Mouse (Mus musculus): ENCODE measurements at regions not wholly inside any gene's neighbourhood (a gene's known extent, or its start where the extent isn't known, plus 50 kb on each side); places are given as distances from the start of the nearest gene placed in this dataset.

DNA sequence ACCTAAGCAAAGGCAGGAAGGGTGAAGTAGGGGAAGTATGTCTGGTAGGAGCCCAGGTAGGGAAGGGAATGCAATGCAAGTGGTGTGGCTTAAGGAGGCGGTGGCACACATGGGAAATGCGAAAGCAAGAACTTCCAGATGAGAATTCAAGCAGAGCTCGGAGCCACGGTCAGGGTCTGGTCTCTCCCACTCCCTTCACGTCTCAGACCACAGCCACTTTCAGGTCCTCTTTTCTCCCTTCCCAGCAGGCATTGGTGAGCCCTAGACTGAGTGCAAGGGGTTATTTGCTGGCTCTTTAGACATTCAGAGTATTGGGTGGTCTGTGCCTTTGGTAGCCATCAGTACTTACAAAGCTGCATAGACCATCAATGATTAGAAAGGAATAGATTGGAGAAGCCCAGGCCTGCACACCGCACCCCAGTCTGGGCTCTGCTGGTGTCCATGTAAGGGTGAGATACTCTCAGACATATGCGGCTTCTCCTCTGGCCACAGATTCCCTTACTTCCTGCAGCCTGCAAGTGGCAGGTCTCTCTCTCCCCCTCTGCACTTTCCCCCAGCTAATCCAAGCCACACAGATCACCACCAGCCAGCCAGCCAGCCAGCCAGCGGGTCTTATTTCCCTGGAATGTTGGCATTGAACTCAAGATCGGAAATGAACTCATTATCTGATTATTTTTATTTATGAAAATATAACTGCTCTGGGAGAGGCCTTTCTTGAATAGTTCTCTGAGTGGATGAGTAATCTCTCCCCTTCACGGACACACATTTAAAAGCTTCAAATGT lies 113.6 kb downstream of the Zfp36l2 start:
- WGBS (ENCODE audit: insufficient replicate concordance) = 37% methylated on average over 10 of the region's 10 CpGs
- H3K36me3 ChIP-seq (replicated peaks; ENCODE audit: control insufficient read depth, insufficient read depth, low read depth) = no peaks in the 10 kb centered on the region
- H3K4me3 ChIP-seq (ENCODE audit: insufficient read depth in 1 of 2, low read depth in 2 of 2, low read length in 2 of 2) = no peak overlapping the region
- TF ChIP-seq CTCF (IDR thresholded peaks at IDR 0.05; ENCODE audit: low read depth) (no peak), EP300 (IDR thresholded peaks at IDR 0.05; ENCODE audit: low read depth) (no peak)
- ATAC-seq (ENCODE audit: insufficient read depth) (no peak), DNase-seq (ENCODE audit: low read depth in 3 of 3, low spot score in 3 of 3) (no peak)
- H3K27ac ChIP-seq = no peak overlapping the region
- H3K9ac ChIP-seq (replicated peaks) = no peak overlapping the region
- H3K4me2 ChIP-seq (ENCODE audit: low read depth) = no peak overlapping the region
- no peaks in the 10 kb centered on the region; a peak in 1 of 4 replicates for H3K4me1 ChIP-seq (replicated peaks; ENCODE audit: control insufficient read depth in 2 of 2, insufficient read depth in 2 of 2, low read length in 1 of 2)
- H3K27me3 ChIP-seq (ENCODE audit: control insufficient read depth, insufficient read depth, low read length) = no peaks in the 10 kb centered on the region
- H3K9me3 ChIP-seq (ENCODE audit: control insufficient read depth, low read length) = no peaks in the 10 kb centered on the region

DNA sequence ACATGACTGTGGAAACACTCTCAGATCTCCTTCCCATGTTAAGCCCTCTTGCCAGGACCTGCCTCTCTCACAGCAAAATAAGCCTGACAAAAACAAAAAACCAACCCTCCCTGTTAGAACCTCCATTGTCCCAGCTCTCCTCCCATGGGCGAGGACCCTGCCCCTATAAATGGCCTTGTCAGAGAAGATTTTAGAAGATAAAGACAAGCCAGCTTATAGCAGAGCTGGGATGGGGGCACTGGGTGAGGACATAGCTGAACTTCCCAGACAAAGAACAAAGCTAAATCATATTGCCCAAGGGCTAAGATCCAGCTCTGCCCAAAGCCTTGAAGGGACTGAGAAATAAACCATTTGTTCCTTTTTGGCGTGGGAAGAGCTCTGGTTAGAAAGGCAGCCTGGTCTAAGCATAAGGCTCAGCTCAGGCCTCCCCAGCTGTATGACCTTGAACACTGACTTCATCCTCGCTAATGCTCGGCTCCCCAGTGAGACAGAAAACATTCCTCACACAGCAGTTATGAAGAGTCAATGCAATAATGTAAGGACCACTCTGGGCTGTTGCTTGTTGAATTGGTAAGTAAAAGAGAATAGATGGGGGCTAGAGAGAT lies 115.2 kb downstream of the Zfp36l2 start:
- ATAC-seq (ENCODE audit: insufficient read depth) = no peak
- H3K27ac ChIP-seq = no peak overlapping the region
- DNase-seq (ENCODE audit: low read depth in 3 of 3, low spot score in 3 of 3) = no peak

DNA sequence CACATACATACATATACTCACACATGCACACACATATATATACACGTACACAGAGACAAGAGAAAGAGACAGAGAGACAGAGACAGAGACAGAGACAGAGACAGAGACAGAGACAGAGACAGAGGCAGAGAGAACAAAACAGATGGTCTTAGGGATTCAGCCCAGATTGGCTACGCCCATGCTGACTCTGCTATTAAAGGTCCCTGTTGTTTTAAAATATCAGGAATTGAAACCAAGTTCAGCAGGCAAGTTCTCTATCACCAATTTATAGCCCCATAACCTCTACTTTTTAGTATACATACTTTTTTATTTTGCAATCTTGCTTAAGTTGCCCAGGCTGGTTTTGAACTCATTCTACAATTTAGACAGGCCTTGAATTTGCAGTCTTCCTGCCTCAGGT lies 115.9 kb downstream of the Zfp36l2 start:
- H3K9me3 ChIP-seq (ENCODE audit: control insufficient read depth, low read length) = no peaks in the 10 kb centered on the region
- 60% methylated on average over 2 of the region's 2 CpGs for WGBS (ENCODE audit: insufficient replicate concordance)
- no peak overlapping the region for H3K9ac ChIP-seq (replicated peaks)
- no peak overlapping the region for H3K4me3 ChIP-seq (ENCODE audit: insufficient read depth in 1 of 2, low read depth in 2 of 2, low read length in 2 of 2)
- DNase-seq (ENCODE audit: low read depth in 3 of 3, low spot score in 3 of 3) = no peak
- H3K27me3 ChIP-seq (ENCODE audit: control insufficient read depth, insufficient read depth, low read length) = no peaks in the 10 kb centered on the region
- no peak overlapping the region for H3K4me2 ChIP-seq (ENCODE audit: low read depth)
- no peaks in the 10 kb centered on the region for H3K36me3 ChIP-seq (replicated peaks; ENCODE audit: control insufficient read depth, insufficient read depth, low read depth)
- ATAC-seq (ENCODE audit: insufficient read depth) = no peak
- no peaks in the 10 kb centered on the region; a peak in 1 of 4 replicates for H3K4me1 ChIP-seq (replicated peaks; ENCODE audit: control insufficient read depth in 2 of 2, insufficient read depth in 2 of 2, low read length in 1 of 2)
- H3K27ac ChIP-seq = no peak overlapping the region
- TF ChIP-seq CTCF (IDR thresholded peaks at IDR 0.05; ENCODE audit: low read depth) (no peak), EP300 (IDR thresholded peaks at IDR 0.05; ENCODE audit: low read depth) (no peak)

More for the DNA sequence above, 115.2 kb downstream of the Zfp36l2 start:
- 46% methylated on average over 4 of the region's 4 CpGs for WGBS (ENCODE audit: insufficient replicate concordance)
- TF ChIP-seq EP300 (IDR thresholded peaks at IDR 0.05; ENCODE audit: low read depth) (no peak), CTCF (IDR thresholded peaks at IDR 0.05; ENCODE audit: low read depth) (no peak)
- no peak overlapping the region for H3K4me3 ChIP-seq (ENCODE audit: insufficient read depth in 1 of 2, low read depth in 2 of 2, low read length in 2 of 2)
- no peaks in the 10 kb centered on the region for H3K27me3 ChIP-seq (ENCODE audit: control insufficient read depth, insufficient read depth, low read length)
- H3K9ac ChIP-seq (replicated peaks) = no peak overlapping the region
- no peak overlapping the region for H3K4me2 ChIP-seq (ENCODE audit: low read depth)
- H3K4me1 ChIP-seq (replicated peaks; ENCODE audit: control insufficient read depth in 2 of 2, insufficient read depth in 2 of 2, low read length in 1 of 2) = no peaks in the 10 kb centered on the region; a peak in 1 of 4 replicates
- no peaks in the 10 kb centered on the region for H3K9me3 ChIP-seq (ENCODE audit: control insufficient read depth, low read length)
- H3K36me3 ChIP-seq (replicated peaks; ENCODE audit: control insufficient read depth, insufficient read depth, low read depth) = no peaks in the 10 kb centered on the region

DNA sequence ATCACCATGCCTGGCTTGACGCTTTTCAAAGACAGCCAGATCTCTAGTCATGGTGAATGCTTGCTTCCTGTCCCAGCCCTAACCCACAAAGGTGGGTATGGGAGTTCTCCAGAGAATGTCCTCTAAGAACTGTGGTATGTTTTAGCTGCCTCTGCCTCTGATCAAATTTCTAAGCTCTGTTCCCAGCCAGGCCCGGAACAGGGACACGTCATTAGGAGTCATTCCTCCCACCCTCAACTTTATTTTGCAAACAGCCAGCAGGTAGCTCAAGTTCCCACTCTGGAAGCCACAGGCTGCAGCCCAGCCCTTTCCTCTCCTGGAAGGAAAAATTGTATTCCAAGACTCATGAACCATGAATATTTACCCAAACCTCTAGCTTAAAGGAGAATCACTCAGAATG lies 117.2 kb downstream of the Zfp36l2 start:
- ATAC-seq (ENCODE audit: insufficient read depth) (no peak), DNase-seq (ENCODE audit: low read depth in 3 of 3, low spot score in 3 of 3) (no peak)
- Histone ChIP-seq H3K9me3 (ENCODE audit: control insufficient read depth, low read length) (no peaks in the 10 kb centered on the region), H3K4me3 (ENCODE audit: insufficient read depth in 1 of 2, low read depth in 2 of 2, low read length in 2 of 2) (no peak overlapping the region), H3K27me3 (ENCODE audit: control insufficient read depth, insufficient read depth, low read length) (no peaks in the 10 kb centered on the region), H3K4me1 (replicated peaks; ENCODE audit: control insufficient read depth in 2 of 2, insufficient read depth in 2 of 2, low read length in 1 of 2) (no peaks in the 10 kb centered on the region; a peak in 1 of 4 replicates), H3K36me3 (replicated peaks; ENCODE audit: control insufficient read depth, insufficient read depth, low read depth) (no peaks in the 10 kb centered on the region), H3K27ac (no peak overlapping the region), H3K4me2 (ENCODE audit: low read depth) (no peak overlapping the region), H3K9ac (replicated peaks) (no peak overlapping the region)
- TF ChIP-seq EP300 (IDR thresholded peaks at IDR 0.05; ENCODE audit: low read depth) (no peak), CTCF (IDR thresholded peaks at IDR 0.05; ENCODE audit: low read depth) (no peak)
- 63% methylated on average over 3 of the region's 3 CpGs for WGBS (ENCODE audit: insufficient replicate concordance)

DNA sequence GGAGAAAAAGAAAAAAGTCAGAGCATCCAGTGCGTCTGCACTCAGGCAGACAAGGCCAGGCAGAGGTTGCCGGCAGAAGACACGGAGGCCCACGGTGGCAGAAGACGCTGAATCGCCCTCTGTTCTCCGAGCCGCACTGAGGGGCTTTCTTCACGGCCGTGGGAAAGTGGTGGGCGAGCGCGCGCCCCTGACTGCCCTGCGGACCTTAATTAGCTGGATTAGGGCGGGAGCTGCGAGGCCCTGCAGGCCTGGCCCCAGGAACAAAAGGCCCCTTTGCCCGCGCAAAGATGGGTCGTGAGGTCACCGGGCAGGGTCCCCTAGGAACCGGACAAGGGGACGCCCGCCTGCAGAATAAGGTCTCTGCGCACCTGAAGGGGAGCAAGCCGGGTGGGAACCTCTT lies 120.6 kb downstream of the Zfp36l2 start:
- Histone ChIP-seq H3K9me3 (ENCODE audit: control insufficient read depth, low read length) (no peaks in the 10 kb centered on the region), H3K4me1 (replicated peaks; ENCODE audit: control insufficient read depth in 2 of 2, insufficient read depth in 2 of 2, low read length in 1 of 2) (no peaks in the 10 kb centered on the region), H3K36me3 (replicated peaks; ENCODE audit: control insufficient read depth, insufficient read depth, low read depth) (no peaks in the 10 kb centered on the region), H3K4me3 (ENCODE audit: insufficient read depth in 1 of 2, low read depth in 2 of 2, low read length in 2 of 2) (no peak overlapping the region), H3K27ac (no peak overlapping the region), H3K27me3 (ENCODE audit: control insufficient read depth, insufficient read depth, low read length) (no peaks in the 10 kb centered on the region), H3K4me2 (ENCODE audit: low read depth) (no peak overlapping the region), H3K9ac (replicated peaks) (no peak overlapping the region)
- no peak for TF ChIP-seq CTCF (IDR thresholded peaks at IDR 0.05; ENCODE audit: low read depth)
- TF ChIP-seq EP300 (IDR thresholded peaks at IDR 0.05; ENCODE audit: low read depth) = no peak
- no peak for ATAC-seq (ENCODE audit: insufficient read depth)
- no peak for DNase-seq (ENCODE audit: low read depth in 3 of 3, low spot score in 3 of 3)
- 74% methylated on average over 26 of the region's 26 CpGs for WGBS (ENCODE audit: insufficient replicate concordance)

All from liver, embryonic 14.5 days (tissue).